Mouse (Mus musculus): ENCODE results near the gene Hacl1.

DNA sequence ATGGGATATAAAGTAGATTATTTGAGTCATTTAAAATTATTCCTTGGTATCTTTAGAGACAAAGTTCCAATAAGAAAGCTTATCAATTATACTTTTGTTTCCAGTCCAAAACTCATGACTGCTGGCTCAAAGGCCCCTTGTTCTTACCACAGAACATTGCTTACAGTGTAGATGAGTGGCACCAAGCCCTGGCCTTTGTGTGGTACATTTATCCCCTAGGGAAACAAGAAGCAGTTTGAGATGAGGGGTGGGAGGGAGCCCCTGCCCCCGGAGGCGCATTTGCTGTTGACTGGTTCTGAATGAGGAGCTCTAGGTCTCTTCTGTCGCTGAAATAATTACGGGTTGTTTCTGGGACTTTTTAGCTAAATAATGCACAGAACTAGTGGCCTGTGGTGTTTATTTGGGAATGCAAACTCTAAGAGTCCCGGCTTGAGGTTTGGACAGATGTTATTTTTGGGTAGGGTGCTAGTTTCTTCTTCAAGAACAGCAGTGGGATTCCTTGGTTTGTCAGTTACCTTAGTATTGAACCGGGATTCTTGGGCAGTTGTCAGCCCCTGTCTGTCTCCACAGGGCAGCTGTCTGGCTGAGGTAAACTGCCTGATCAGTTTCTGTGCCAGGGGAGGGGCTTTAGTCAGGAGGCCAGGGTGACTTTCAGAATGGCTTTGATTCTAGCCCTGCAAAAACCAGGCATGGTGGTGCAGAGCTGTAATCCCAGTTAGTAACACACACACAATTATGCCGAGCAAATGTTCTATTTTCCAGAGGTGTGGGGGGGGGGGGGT, 19.4 kb upstream of the Hacl1 start:
- TF ChIP-seq CTCF (IDR thresholded peaks at IDR 0.05; ENCODE audit: low read depth), result no peak
- TF ChIP-seq EP300 (IDR thresholded peaks at IDR 0.05; ENCODE audit: low read depth), result no peak
